Mouse (Mus musculus) neutrophil, adult 83 days (primary cell): ENCODE data around the gene Sh3bp5l. TPM values are rescaled to one million over a fixed set of nuclear protein-coding genes. Genes with fewer than 3 reads are reported as not detected.

ENCODE experiments used
- total RNA-seq, 2 experiments: library from RNA; stranded (reverse); gene quantifications; one replicate each; pipeline ENCODE4 v1.2.4; 2023

Gene Sh3bp5l
- 10 to 100 TPM; 22.2 to 28.4 TPM for total RNA-seq

DNA sequence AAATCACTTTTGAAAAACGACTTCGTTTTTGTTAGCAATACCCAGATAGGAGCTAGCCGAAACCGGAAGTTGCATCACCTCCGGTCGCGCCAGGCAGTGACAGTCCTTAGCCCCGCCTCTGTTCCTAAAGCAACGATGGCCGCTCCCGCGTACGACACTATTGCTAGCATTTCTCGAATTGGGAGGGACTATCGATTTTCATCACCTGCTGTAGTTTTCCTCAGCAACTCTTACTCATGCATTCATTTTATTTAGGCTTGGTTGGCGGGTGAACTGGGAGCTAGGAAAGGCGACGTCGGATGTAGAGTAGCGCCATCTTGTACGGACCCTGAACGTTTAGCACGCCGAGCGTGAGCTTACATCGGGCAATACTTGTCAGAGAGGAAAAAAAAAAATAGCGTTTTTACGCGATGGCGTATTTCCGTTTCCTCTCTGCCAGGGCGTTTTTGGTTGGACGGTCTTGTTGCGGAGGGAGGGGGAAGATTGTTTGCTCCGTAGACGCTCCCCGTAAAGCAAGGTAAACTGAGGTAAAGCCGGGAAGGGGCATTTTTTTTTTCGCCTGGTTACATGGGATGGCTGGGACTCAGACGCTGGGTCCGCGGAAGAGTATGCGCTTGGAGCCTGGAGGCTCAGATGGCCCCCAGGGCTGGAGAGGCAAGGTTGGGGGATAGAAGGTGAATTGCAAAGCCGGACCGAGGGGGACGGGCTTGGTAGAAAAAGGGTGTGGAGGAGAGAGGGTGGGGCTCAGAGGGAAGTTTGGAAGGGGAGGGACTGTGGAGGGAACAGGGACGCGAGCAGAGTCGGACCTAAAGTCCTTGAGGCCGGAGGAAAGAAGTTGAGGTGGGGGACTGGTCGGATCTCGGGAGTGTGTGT, at the start of gene Sh3bp5l, which contains the start of gene Zfp672:
Gene Sh3bp5l (plus strand): TSS at position 449 of the 873 bp plus-strand sequence.
Gene Zfp672 (minus strand): TSS at position 64 of the 873 bp plus-strand sequence.

DNA sequence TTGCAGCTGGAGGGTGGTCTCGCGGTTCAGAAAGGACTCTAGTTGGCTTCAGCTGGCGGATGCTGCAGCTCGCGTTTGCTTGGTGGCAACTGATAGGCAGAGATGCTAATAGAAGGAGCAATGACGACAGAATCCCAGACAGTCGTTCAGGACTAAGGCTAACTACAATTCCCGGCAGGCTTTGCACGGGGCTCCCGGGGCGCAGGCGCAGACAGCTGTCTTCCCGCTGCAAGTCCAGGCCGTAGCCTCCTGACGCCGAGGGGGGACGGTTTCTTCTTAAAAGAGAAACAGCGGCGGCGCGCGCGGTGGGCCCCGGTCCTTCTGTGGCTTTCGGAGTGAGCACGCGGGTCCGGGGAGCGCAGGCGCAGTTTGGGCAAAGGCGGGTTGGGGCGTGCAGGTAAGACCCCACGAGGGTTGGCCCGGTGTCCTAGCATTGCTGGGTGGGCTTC, 23.6 kb upstream of the Sh3bp5l start, which contains the start of gene Zfp692:
Gene Zfp692 (plus strand): TSS at position 210 of the 449 bp plus-strand sequence.

DNA sequence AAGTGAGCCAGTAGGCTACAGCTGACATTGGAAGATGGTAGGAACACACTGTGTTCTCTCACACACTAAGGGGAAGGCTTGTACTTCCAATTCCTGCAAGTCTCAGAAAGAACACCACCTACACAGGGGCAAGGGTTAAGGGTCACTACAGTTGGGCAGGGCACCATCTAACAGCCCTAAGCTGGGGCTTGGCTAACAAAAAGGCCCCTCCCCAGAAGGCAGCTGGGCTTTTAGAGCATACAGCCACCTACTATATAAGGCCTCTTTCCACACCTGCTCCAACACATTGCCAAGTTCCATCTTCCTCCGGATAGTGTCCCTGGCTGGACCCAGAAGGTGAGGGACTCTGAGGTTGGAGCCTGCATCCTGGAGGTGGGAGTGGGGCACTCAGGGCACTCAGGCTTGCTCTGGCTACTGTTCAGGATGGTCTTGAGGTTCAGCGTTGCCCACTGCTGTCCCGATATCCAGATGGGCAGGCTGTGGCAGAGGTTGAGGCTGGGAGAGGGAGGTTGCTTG, 48.3 kb downstream of the Sh3bp5l start, which contains the start of gene Lypd8:
Gene Lypd8 (plus strand): TSS at position 281 of the 516 bp plus-strand sequence.

Other genes starting within 250 kb of the Sh3bp5l start
- gene Gm12248, start 237.6 kb upstream of the Sh3bp5l start, total RNA-seq, result not detected
- gene Cnot8, start 226.6 kb upstream of the Sh3bp5l start, total RNA-seq, result 10 to 100 TPM; 40.3 to 41.4 TPM
- 1 to 10 TPM; 7.8 to 8.0 TPM for gene Gemin5, start 162.2 kb upstream of the Sh3bp5l start, total RNA-seq
- 10 to 100 TPM; 17.3 to 24.7 TPM for gene Mrpl22, start 159.1 kb upstream of the Sh3bp5l start, total RNA-seq
- 10 to 100 TPM in 1 of 2 experiments, 1 to 10 TPM in 1; 8.1 to 11.0 TPM for gene Igtp, start 131.2 kb upstream of the Sh3bp5l start, total RNA-seq
- gene Irgm2, start 131.1 kb upstream of the Sh3bp5l start, total RNA-seq, result 10 to 100 TPM in 1 of 2 experiments, 1 to 10 TPM in 1; 7.8 to 10.1 TPM
- 10 to 100 TPM; 79.6 to 89.9 TPM for gene 4930438A08Rik, start 55.9 kb upstream of the Sh3bp5l start, total RNA-seq
- gene Zfp692, start 23.7 kb upstream of the Sh3bp5l start, total RNA-seq, result 10 to 100 TPM; 11.9 to 17.1 TPM
- gene Zfp672, start 385 bp upstream of the Sh3bp5l start, total RNA-seq, result 10 to 100 TPM; 24.5 to 25.0 TPM
- gene Lypd8, start 48.3 kb downstream of the Sh3bp5l start, total RNA-seq, result not detected
- not detected for gene 1810065E05Rik, start 90.4 kb downstream of the Sh3bp5l start, total RNA-seq
- gene Gm12253, start 101.8 kb downstream of the Sh3bp5l start, total RNA-seq, result not detected
- gene Lypd9, start 122.2 kb downstream of the Sh3bp5l start, total RNA-seq, result not detected
- gene Olfr30, start 131.5 kb downstream of the Sh3bp5l start, total RNA-seq, result not detected
- not detected for gene Olfr332, start 161.8 kb downstream of the Sh3bp5l start, total RNA-seq
- gene Olfr331, start 171.8 kb downstream of the Sh3bp5l start, total RNA-seq, result not detected
- not detected for gene Olfr330, start 204.1 kb downstream of the Sh3bp5l start, total RNA-seq
- gene Olfr329-ps, start 215.7 kb downstream of the Sh3bp5l start, total RNA-seq, result not detected
- gene Olfr328, start 224.9 kb downstream of the Sh3bp5l start, total RNA-seq, result under 1 TPM in 1 of 2 experiments, not detected in 1; 0.15 TPM
- not detected for gene Olfr224, start 239.8 kb downstream of the Sh3bp5l start, total RNA-seq
- not detected for gene Olfr325, start 247.0 kb downstream of the Sh3bp5l start, total RNA-seq